Mouse (Mus musculus) lung, embryonic 16.5 days (tissue): ENCODE measurements around the gene Gm2030. TPM values are rescaled to one million over a fixed set of nuclear protein-coding genes. Genes with fewer than 3 reads are reported as not detected.
"Not testable (repeated sequence)": the region's sequence is repeated elsewhere in the genome, so short reads cannot be mapped to it uniquely, and the experiment has no call there.

Experiments
- ATAC-seq: fragments of 200-750 bp; cut with Nextera tagmentation; 2 replicates; pipeline ENCODE4 v1.8.0; 2017; ENCODE audit warnings: low read depth, mild to moderate bottlenecking, moderate library complexity
- H3K27ac ChIP-seq: fragments of 300-500 bp; sonication (generic); 2 replicates; pipeline ENCODE4 v1.5.1; 2014; ENCODE audit warnings: mild to moderate bottlenecking, control low read depth, low read length
- H3K27me3 ChIP-seq: fragments of 300-500 bp; sonication (generic); 2 replicates; pipeline ENCODE4 v1.6.1; 2014; ENCODE audit warnings: low read depth, low read length, mixed read lengths; ENCODE audit not compliant: control insufficient read depth, insufficient read depth
- H3K36me3 ChIP-seq: fragments of 300-500 bp; sonication (generic); 2 replicates; pipeline ENCODE4 v1.6.1; 2014; ENCODE audit warnings: low read length; ENCODE audit not compliant: control insufficient read depth, insufficient read depth
- H3K4me1 ChIP-seq: fragments of 300-500 bp; sonication (generic); replicated peaks from 2 replicates; pipeline ENCODE4 v1.6.1; 2014; ENCODE audit warnings: low read length, mixed read lengths; ENCODE audit not compliant: control insufficient read depth, insufficient read depth
- H3K4me2 ChIP-seq: fragments of 300-500 bp; sonication (generic); 2 replicates; pipeline ENCODE4 v1.6.1; 2014; ENCODE audit warnings: low read depth, low read length, control low read depth
- H3K4me3 ChIP-seq: fragments of 300-500 bp; sonication (generic); 2 replicates; pipeline ENCODE4 v1.5.1; 2014; ENCODE audit warnings: mild to moderate bottlenecking, low read length, control low read depth
- H3K9ac ChIP-seq: fragments of 300-500 bp; sonication (generic); 2 replicates; pipeline ENCODE4 v1.6.1; 2014; ENCODE audit warnings: low read length, control low read depth
- H3K9me3 ChIP-seq: fragments of 300-500 bp; sonication (generic); 2 replicates; pipeline ENCODE4 v1.6.1; 2016; ENCODE audit warnings: low read length; ENCODE audit not compliant: control insufficient read depth
- WGBS: fragments of 180-500 bp; shearing (Covaris S2); extraction: QIAGEN DNeasy Blood & Tissue Kit; methylation state at CpG from one replicate; pipeline ENCODE4 v1.1.7; 2014; 5-methylcytosine and 5-hydroxymethylcytosine counted together
- polyA plus RNA-seq: library from polyadenylated mRNA; unstranded; fragments of >200 nt; fragmentation: Nextera tagmentation; extraction: Ambion mirVana; gene quantifications from 2 replicates; pipeline ENCODE4 v1.2.1, GENCODE M21; 2015

The Gm2030 gene
- not detected in 2 replicates for polyA plus RNA-seq

- H3K27ac ChIP-seq, H3K9me3 ChIP-seq, H3K36me3 ChIP-seq, H3K4me3 ChIP-seq, ATAC-seq, H3K9ac ChIP-seq, H3K4me1 ChIP-seq, H3K4me2 ChIP-seq, H3K27me3 ChIP-seq: not testable (repeated sequence)
- WGBS, result 57% methylated on average over 3 of the region's 4 CpGs
These were observed at the start of gene Gm2030 for GRCm38 (mm10) chrX:26309944-26310343. Gene Gm2030 (minus strand): TSS chrX:26310044.

Other genes starting within 250 kb of the Gm2030 start
- gene Gm2012, start 78.7 kb downstream of the Gm2030 start, polyA plus RNA-seq, result not detected in 2 replicates
- gene Slx, start 235.5 kb upstream of the Gm2030 start, polyA plus RNA-seq, result not detected in 2 replicates